Mouse (Mus musculus): ENCODE results near the gene Gm45713. TPM values are rescaled to one million over a fixed set of nuclear protein-coding genes. Genes with fewer than 3 reads are reported as not detected.
"Not testable (repeated sequence)": the region's sequence is repeated elsewhere in the genome, so short reads cannot be mapped to it uniquely, and the experiment has no call there.

Gene Gm45713
- polyA plus RNA-seq, 1 experiment from 2014 or later: not detected

DNA sequence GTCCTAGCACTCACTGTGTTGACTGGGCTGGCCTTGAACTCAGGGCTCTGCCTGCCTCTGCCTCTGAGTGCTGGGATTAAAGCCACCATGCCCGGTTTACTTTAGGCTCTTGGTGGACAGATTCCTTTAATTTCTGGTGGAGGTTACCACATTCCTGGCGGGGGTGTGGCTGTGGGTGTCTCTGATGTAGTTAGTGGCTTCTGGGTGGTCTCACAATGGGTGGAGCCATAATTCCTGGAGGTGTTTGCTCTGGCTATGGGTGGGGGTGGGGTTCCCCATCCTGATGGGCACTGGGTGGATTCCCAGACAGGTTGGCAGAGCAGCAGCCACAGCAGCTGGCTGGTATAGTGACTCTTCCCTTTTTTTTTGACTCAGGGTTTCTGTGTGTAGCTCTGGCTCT, 24.1 kb downstream of the Gm45713 start:
- no peak overlapping the region for H3K9ac ChIP-seq (replicated peaks; ENCODE audit: low read depth, low read length)
- no peak overlapping the region for H3K27ac ChIP-seq (ENCODE audit: low read length)
- no peaks in the 10 kb centered on the region for H3K36me3 ChIP-seq (ENCODE audit: control insufficient read depth, insufficient read depth)
- H3K4me1 ChIP-seq (replicated peaks; ENCODE audit: control insufficient read depth, insufficient read depth, low read length): no peaks in the 10 kb centered on the region
- H3K9me3 ChIP-seq (ENCODE audit: control insufficient read depth, low read length): no peaks in the 10 kb centered on the region
- WGBS: 69% methylated on average over 2 of the region's 2 CpGs
- ATAC-seq: no peak
- no peak overlapping the region for H3K4me2 ChIP-seq (ENCODE audit: low read length)
- H3K27me3 ChIP-seq (replicated peaks; ENCODE audit: control insufficient read depth, insufficient read depth, low read length): no peaks in the 10 kb centered on the region
- H3K4me3 ChIP-seq (replicated peaks; ENCODE audit: low read length): no peak overlapping the region

DNA sequence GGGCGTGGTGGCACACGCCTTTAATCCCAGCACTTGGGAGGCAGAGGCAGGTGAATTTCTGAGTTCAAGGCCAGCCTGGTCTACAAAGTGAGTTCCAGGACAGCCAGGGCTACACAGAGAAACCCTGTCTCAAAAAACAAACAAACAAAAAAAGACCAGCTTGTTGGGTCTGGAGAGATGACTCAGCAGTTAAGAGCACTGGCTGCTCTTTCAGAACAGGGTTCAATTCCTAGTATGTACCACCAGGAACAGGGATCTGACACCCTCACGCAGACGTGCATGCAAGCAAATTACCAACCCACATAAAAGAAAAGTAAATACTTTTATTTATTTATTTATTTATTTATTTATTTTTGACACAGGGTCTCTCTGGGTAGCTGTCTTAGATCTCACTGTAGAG, 25.9 kb downstream of the Gm45713 start:
- H3K4me1 ChIP-seq (replicated peaks; ENCODE audit: control insufficient read depth, insufficient read depth, low read length); H3K27me3 ChIP-seq (replicated peaks; ENCODE audit: control insufficient read depth, insufficient read depth, low read length); H3K27ac ChIP-seq (ENCODE audit: low read length); H3K4me3 ChIP-seq (replicated peaks; ENCODE audit: low read length); H3K9me3 ChIP-seq (ENCODE audit: control insufficient read depth, low read length); H3K9ac ChIP-seq (replicated peaks; ENCODE audit: low read depth, low read length); H3K36me3 ChIP-seq (ENCODE audit: control insufficient read depth, insufficient read depth); ATAC-seq; H3K4me2 ChIP-seq (ENCODE audit: low read length): not testable (repeated sequence)
- WGBS: 89% methylated on average over 4 of the region's 4 CpGs

DNA sequence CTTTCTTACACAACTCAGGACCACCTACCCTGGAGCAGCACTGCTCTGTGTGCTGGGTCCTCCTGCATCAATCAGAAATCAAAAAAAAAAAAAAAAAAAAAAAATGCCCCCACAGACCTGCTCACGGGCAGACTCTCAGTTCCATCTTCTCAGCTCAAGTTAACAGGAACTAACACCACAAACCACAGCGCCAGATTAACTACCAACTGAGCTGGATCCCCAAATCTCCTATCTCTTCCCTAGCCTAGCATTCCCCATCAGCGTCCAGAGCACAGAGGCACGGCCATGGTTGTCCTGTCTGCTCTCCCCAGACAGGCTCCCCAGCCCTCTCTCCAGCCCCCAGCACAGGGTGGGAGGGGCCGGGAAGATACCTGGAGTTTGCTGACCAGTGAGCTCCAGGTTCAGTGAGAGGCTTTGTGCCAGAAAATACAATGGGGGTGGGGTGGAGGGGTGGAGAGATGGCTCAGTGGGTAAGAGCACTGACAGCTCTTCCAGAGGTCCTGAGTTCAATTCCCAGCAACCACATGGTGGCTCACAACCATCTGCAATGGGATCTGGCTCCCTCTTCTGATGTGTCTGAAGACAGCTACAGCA, 28.9 kb downstream of the Gm45713 start:
- Histone ChIP-seq H3K4me1 (replicated peaks; ENCODE audit: control insufficient read depth, insufficient read depth, low read length) (no peaks in the 10 kb centered on the region), H3K27me3 (replicated peaks; ENCODE audit: control insufficient read depth, insufficient read depth, low read length) (no peaks in the 10 kb centered on the region), H3K9me3 (ENCODE audit: control insufficient read depth, low read length) (no peaks in the 10 kb centered on the region), H3K4me2 (ENCODE audit: low read length) (no peak overlapping the region), H3K9ac (replicated peaks; ENCODE audit: low read depth, low read length) (no peak overlapping the region), H3K27ac (ENCODE audit: low read length) (no peak overlapping the region), H3K36me3 (ENCODE audit: control insufficient read depth, insufficient read depth) (no peaks in the 10 kb centered on the region), H3K4me3 (replicated peaks; ENCODE audit: low read length) (no peak overlapping the region)
- WGBS: 56% methylated on average over 5 of the region's 5 CpGs
- ATAC-seq: no peak

DNA sequence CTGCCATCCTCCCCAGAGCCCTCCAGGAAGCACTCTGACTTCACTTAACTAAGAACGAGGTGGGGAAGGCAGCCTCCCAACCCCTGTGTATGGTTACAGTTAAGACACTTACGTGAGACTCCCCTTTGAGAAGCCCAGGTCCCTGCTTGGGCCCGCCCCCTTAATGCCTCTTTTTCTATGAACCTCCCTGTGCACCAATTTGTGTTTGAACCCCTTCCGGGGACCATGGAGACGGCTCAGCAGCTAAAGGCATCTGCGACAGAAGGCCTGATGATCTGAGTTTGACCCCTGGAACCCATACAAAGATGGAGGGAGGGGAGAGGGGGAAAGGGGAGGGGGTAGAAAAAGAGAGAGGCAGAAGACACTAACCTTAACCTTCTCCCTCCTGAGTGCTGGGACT, 29.6 kb downstream of the Gm45713 start:
- Histone ChIP-seq H3K4me2 (ENCODE audit: low read length) (no peak overlapping the region), H3K9me3 (ENCODE audit: control insufficient read depth, low read length) (no peaks in the 10 kb centered on the region), H3K9ac (replicated peaks; ENCODE audit: low read depth, low read length) (no peak overlapping the region), H3K36me3 (ENCODE audit: control insufficient read depth, insufficient read depth) (no peaks in the 10 kb centered on the region), H3K4me3 (replicated peaks; ENCODE audit: low read length) (no peak overlapping the region), H3K27me3 (replicated peaks; ENCODE audit: control insufficient read depth, insufficient read depth, low read length) (no peaks in the 10 kb centered on the region), H3K4me1 (replicated peaks; ENCODE audit: control insufficient read depth, insufficient read depth, low read length) (no peaks in the 10 kb centered on the region), H3K27ac (ENCODE audit: low read length) (no peak overlapping the region)
- WGBS: 31% methylated on average over 6 of the region's 6 CpGs
- no peak for ATAC-seq

DNA sequence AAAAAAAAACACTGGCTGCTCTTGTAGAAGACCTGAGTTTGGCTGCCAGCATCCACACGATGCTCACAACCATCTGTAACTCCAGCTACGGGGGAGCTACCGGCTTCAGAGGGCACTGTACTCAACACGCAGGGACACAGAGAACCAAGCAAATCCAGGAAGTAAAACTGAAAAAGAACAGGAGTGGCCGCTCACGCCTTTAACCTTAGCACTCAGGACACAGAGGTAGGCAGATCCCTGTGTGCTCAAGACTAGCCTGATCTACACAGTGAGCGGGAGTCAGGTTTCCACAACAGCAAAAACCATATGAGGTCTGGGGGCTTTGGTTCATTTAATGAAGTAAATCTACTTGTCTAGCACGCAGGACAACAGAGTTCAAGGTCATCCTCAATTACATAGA, 30.5 kb downstream of the Gm45713 start:
- Histone ChIP-seq H3K27ac (ENCODE audit: low read length) (no peak overlapping the region), H3K4me1 (replicated peaks; ENCODE audit: control insufficient read depth, insufficient read depth, low read length) (no peaks in the 10 kb centered on the region), H3K27me3 (replicated peaks; ENCODE audit: control insufficient read depth, insufficient read depth, low read length) (no peaks in the 10 kb centered on the region), H3K36me3 (ENCODE audit: control insufficient read depth, insufficient read depth) (no peaks in the 10 kb centered on the region), H3K9me3 (ENCODE audit: control insufficient read depth, low read length) (no peaks in the 10 kb centered on the region), H3K4me2 (ENCODE audit: low read length) (no peak overlapping the region), H3K9ac (replicated peaks; ENCODE audit: low read depth, low read length) (no peak overlapping the region), H3K4me3 (replicated peaks; ENCODE audit: low read length) (no peak overlapping the region)
- 80% methylated on average over 8 of the region's 8 CpGs for WGBS
- no peak for ATAC-seq

DNA sequence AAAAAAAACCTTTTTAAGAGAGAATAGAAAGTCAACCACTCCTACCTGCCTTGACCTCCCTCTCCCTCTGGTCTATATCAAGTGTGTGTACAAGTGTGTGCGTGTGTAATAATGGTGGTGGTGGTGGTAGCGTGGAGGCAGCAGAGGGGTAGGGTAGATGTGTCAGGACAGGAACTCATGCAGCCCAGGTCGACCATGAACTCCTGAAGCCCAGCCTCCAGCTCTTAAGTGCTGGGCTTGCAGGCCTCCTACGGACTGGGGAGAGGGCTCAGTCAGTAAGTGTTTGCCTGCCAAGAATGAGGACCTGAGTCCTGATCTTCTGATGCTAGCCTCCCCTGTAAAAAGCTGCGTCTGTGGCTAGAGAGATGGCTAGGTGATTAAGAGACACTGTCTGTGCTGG, 31.1 kb downstream of the Gm45713 start:
- Histone ChIP-seq H3K27me3 (replicated peaks; ENCODE audit: control insufficient read depth, insufficient read depth, low read length) (no peaks in the 10 kb centered on the region), H3K9me3 (ENCODE audit: control insufficient read depth, low read length) (no peaks in the 10 kb centered on the region), H3K4me1 (replicated peaks; ENCODE audit: control insufficient read depth, insufficient read depth, low read length) (no peaks in the 10 kb centered on the region), H3K4me2 (ENCODE audit: low read length) (no peak overlapping the region), H3K4me3 (replicated peaks; ENCODE audit: low read length) (no peak overlapping the region), H3K9ac (replicated peaks; ENCODE audit: low read depth, low read length) (no peak overlapping the region), H3K36me3 (ENCODE audit: control insufficient read depth, insufficient read depth) (no peaks in the 10 kb centered on the region), H3K27ac (ENCODE audit: low read length) (no peak overlapping the region)
- ATAC-seq: no peak
- WGBS: 84% methylated on average over 5 of the region's 5 CpGs

DNA sequence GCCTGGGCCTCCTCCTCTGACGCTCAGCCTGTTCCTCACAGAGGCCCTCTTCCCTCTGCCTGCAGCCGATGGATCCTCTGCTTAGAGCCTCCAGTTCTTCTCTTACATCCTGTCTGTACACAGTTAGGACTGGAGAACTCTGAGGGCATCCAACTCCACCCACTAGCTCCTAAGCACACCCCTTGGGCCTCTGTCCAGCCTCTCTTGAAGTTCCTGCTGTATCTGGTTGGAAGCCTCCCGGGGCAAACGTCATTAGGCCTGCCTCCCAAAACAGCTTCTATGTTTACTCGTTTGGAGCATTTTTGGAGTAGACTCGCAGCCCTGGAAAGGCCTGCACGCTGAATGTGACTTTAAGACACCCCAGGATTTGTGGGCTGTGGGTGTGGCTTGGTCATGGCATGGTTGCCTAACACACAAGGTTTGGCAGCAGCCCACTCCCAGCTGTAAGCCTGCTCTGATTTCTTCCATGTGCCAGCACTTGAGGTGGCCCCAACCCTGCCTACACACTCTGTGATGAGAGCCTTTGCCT, 32.3 kb downstream of the Gm45713 start, which contains the start of gene Fcgrt:
Gene Fcgrt (minus strand): TSS at position 200 of the 529 bp plus-strand sequence.
- no peak within 1 kb of the TSS for H3K4me3 ChIP-seq (replicated peaks; ENCODE audit: low read length)
- WGBS: 75% methylated on average over 7 of the region's 7 CpGs
- H3K36me3 ChIP-seq (ENCODE audit: control insufficient read depth, insufficient read depth): no peaks in the 10 kb centered on the region
- no peak within 1 kb of the TSS for H3K4me2 ChIP-seq (ENCODE audit: low read length)
- no peaks in the 10 kb centered on the region for H3K9me3 ChIP-seq (ENCODE audit: control insufficient read depth, low read length)
- no peak for ATAC-seq
- no peak within 1 kb of the TSS for H3K9ac ChIP-seq (replicated peaks; ENCODE audit: low read depth, low read length)
- no peak within 1 kb of the TSS for H3K27ac ChIP-seq (ENCODE audit: low read length)
- H3K4me1 ChIP-seq (replicated peaks; ENCODE audit: control insufficient read depth, insufficient read depth, low read length): no peaks in the 10 kb centered on the region
- no peaks in the 10 kb centered on the region for H3K27me3 ChIP-seq (replicated peaks; ENCODE audit: control insufficient read depth, insufficient read depth, low read length)

DNA sequence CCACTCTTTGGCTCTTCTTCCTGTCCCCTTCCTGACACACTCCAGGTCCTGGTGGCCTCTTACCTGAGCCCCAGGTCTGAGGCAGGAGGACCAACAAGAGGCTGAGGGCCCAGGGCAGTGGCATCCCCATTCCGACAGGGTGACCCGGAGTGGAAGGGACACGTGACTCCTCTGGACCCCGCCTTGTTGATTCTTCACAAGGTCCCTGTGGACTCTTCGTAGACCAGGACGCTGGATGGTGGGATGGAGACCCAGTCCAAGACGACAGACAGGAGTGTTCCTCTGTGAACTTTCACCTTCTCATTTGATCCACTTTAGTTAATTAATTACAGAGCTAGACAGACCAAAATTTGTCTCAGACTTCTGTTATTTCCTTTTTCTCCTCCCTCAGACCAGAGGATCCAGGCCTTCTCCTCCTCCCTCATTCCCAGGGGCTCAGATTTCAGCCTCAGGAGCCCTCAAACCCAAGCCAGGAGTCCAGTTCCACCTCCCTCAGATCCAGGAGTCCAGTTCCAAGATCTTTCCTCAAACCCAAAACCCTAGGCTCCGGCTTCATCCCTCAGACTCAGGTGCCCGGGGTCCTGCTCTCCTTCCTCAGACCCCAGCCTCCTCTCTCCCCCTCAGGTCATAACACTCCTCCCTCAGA, 33.0 kb downstream of the Gm45713 start:
- no peaks in the 10 kb centered on the region for H3K9me3 ChIP-seq (ENCODE audit: control insufficient read depth, low read length)
- WGBS: 87% methylated on average over 9 of the region's 9 CpGs

DNA sequence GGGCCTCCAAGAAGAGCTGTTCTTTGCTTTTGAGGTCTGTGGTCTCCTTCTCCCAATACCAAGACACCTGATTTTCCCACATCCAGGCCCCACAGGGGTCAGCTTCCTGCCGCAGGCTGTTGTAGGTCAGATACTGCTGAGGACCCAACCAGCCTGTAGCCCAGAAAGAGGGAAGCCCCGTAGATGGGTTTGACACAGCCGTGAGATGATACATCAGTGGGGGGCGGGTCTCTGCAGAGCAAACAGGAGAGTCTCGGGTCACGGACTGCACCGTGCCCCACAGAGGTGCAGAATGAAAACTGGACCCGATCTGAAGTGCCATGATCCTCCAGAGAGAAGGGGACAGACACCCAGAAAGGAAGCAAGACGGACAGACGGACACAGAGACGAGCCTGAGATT, 33.6 kb downstream of the Gm45713 start:
- no peaks in the 10 kb centered on the region for H3K4me1 ChIP-seq (replicated peaks; ENCODE audit: control insufficient read depth, insufficient read depth, low read length)
- no peaks in the 10 kb centered on the region for H3K36me3 ChIP-seq (ENCODE audit: control insufficient read depth, insufficient read depth)
- no peak overlapping the region for H3K4me3 ChIP-seq (replicated peaks; ENCODE audit: low read length)
- H3K27me3 ChIP-seq (replicated peaks; ENCODE audit: control insufficient read depth, insufficient read depth, low read length): no peaks in the 10 kb centered on the region
- 92% methylated on average over 11 of the region's 11 CpGs for WGBS
- no peaks in the 10 kb centered on the region for H3K9me3 ChIP-seq (ENCODE audit: control insufficient read depth, low read length)
- no peak overlapping the region for H3K4me2 ChIP-seq (ENCODE audit: low read length)
- no peak overlapping the region for H3K9ac ChIP-seq (replicated peaks; ENCODE audit: low read depth, low read length)
- ATAC-seq: no peak
- no peak overlapping the region for H3K27ac ChIP-seq (ENCODE audit: low read length)

More for the DNA sequence above, 33.0 kb downstream of the Gm45713 start:
- Histone ChIP-seq H3K27me3 (replicated peaks; ENCODE audit: control insufficient read depth, insufficient read depth, low read length) (no peaks in the 10 kb centered on the region), H3K4me3 (replicated peaks; ENCODE audit: low read length) (no peak overlapping the region), H3K36me3 (ENCODE audit: control insufficient read depth, insufficient read depth) (no peaks in the 10 kb centered on the region), H3K4me1 (replicated peaks; ENCODE audit: control insufficient read depth, insufficient read depth, low read length) (no peaks in the 10 kb centered on the region), H3K4me2 (ENCODE audit: low read length) (no peak overlapping the region), H3K27ac (ENCODE audit: low read length) (no peak overlapping the region), H3K9ac (replicated peaks; ENCODE audit: low read depth, low read length) (no peak overlapping the region)
- ATAC-seq: no peak
